Mouse (Mus musculus) MEL (cell line): ENCODE measurements around the gene Aldh4a1.

Source experiments
- CTCF ChIP-seq, 3 experiments: IDR thresholded peaks in 2 of 3; conservative IDR thresholded peaks in 1 of 3; 2 replicates each; pipeline ENCODE4 v1.5.1; 2011 to 2012; ENCODE audit warnings: low read length in 3 of 3, low read depth in 2 of 3, mild to moderate bottlenecking in 2 of 3, improper control_type of control experiment in 1 of 3, inconsistent platforms in 1 of 3, mixed read lengths in 1 of 3, moderate library complexity in 1 of 3; ENCODE audit not compliant: control insufficient read depth in 1 of 3, insufficient read depth in 1 of 3, poor library complexity in 1 of 3, severe bottlenecking in 1 of 3
- EP300 ChIP-seq, 2 experiments: IDR thresholded peaks; 2 replicates each; pipeline ENCODE4 v1.6.1; 2011; ENCODE audit warnings: improper control_type of control experiment in 2 of 2, low read length in 2 of 2, low read depth in 1 of 2, mild to moderate bottlenecking in 1 of 2
- POLR2A ChIP-seq, 2 experiments: IDR thresholded peaks; 2 replicates each; pipeline ENCODE4 v1.6.1; 2011 to 2012; ENCODE audit warnings: low read length in 2 of 2, mild to moderate bottlenecking in 2 of 2, control low read depth in 1 of 2, improper control_type of control experiment in 1 of 2, low read depth in 1 of 2, moderate library complexity in 1 of 2; ENCODE audit not compliant: control insufficient read depth in 1 of 2, insufficient read depth in 1 of 2, poor library complexity in 1 of 2

DNA sequence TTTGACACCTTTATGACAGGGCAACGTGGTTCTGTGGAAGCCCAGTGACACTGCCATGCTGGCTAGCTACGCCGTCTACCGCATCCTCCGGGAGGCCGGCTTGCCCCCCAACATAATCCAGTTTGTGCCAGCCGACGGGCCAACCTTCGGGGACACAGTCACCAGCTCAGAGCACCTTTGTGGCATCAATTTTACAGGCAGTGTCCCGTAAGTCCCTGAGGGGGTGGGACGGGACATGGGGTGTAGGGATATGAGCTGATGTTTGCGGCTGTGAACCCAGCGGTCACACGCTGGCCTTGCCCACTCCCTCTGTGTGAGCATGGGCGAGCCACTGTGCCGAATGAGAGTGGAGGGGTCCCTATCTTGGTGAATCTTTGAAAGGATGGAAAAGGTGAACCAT lies 15.7 kb downstream of the Aldh4a1 start:
- TF ChIP-seq EP300 (IDR thresholded peaks at IDR 0.05; ENCODE audit: low read depth in 1 of 2, low read length in 2 of 2) (no peak), POLR2A (IDR thresholded peaks at IDR 0.05; ENCODE audit: control insufficient read depth in 1 of 2, insufficient read depth in 1 of 2, low read depth in 1 of 2, low read length in 2 of 2, poor library complexity in 1 of 2) (no peak), CTCF (IDR thresholded peaks at IDR 0.05 in 2 of 3, conservative IDR thresholded peaks at IDR 0.05 in 1 of 3; ENCODE audit: control insufficient read depth in 1 of 3, insufficient read depth in 1 of 3, low read depth in 2 of 3, low read length in 3 of 3, poor library complexity in 1 of 3, severe bottlenecking in 1 of 3) (no peak)
